Mouse (Mus musculus) thymus, postnatal 36 days (tissue): ENCODE data around the gene Kdm1a.

Experiments
- DNase-seq, 2 experiments: peaks; one replicate each; pipeline ENCODE4 v3.0.0; 2022; ENCODE audit warnings: mixed read lengths in 2 of 2

The Kdm1a gene

GRCm38 (mm10) chr4:136521898-136522297 is 80.6 kb downstream of the Kdm1a start:
- no peak for DNase-seq

GRCm38 (mm10) chr4:136519866-136520265 is 82.7 kb downstream of the Kdm1a start:
- DNase-seq = no peak

GRCm38 (mm10) chr4:136518576-136518975 is 83.9 kb downstream of the Kdm1a start:
- DNase-seq = no peak

GRCm38 (mm10) chr4:136518141-136518540 is 84.4 kb downstream of the Kdm1a start:
- no peak for DNase-seq

GRCm38 (mm10) chr4:136512905-136513304 is 89.6 kb downstream of the Kdm1a start:
- DNase-seq = no peak

- DNase-seq = no peak
Observed at GRCm38 (mm10) chr4:136511708-136512107, 90.8 kb downstream of the Kdm1a start.

- DNase-seq = peak; percentile 27 to 39
Observed at GRCm38 (mm10) chr4:136509857-136510256, 92.7 kb downstream of the Kdm1a start.

GRCm38 (mm10) chr4:136505426-136506215 is 96.9 kb downstream of the Kdm1a start:
- DNase-seq = no peak
